Mouse (Mus musculus): ENCODE results near the gene Plod3. TPM values are rescaled to one million over a fixed set of nuclear protein-coding genes. Genes with fewer than 3 reads are reported as not detected.

Plod3 gene
- total RNA-seq (2023) = 13.6 TPM

GRCm38 (mm10) chr5:136986695-136987137 lies at the start of gene Plod3:
Gene Plod3, plus strand, starts transcription at chr5:136987019.

GRCm38 (mm10) chr5:136953015-136953414 lies 33.8 kb upstream of the Plod3 start, which contains the start of gene Fis1:
Gene Fis1, plus strand, starts transcription at chr5:136953275.

GRCm38 (mm10) chr5:136966331-136966730 lies 20.5 kb upstream of the Plod3 start, which contains the start of gene Cldn15:
Gene Cldn15, plus strand, starts transcription at chr5:136966616.

GRCm38 (mm10) chr5:136987934-136988271 lies 1.1 kb downstream of the Plod3 start, which contains the start of gene Znhit1:
Gene Znhit1, minus strand, starts transcription at chr5:136988021.

GRCm38 (mm10) chr5:137026092-137026491 lies 39.3 kb downstream of the Plod3 start, which contains the start of gene Vgf:
Gene Vgf, plus strand, starts transcription at chr5:137026392.

GRCm38 (mm10) chr5:137045402-137046323 lies 58.8 kb downstream of the Plod3 start, which contains the start of gene Ap1s1:
Gene Ap1s1, minus strand, starts transcription at chr5:137046135.

Other genes with a start within 250 kb of the Plod3 start
- gene Col26a1, start 103.8 kb upstream of the Plod3 start, total RNA-seq (2023) = not detected
- 3.7 TPM for gene Ift22, start 78.9 kb upstream of the Plod3 start, total RNA-seq (2023)
- 119 TPM for gene Fis1, start 33.7 kb upstream of the Plod3 start, total RNA-seq (2023)
- 0.28 TPM for gene Cldn15, start 20.4 kb upstream of the Plod3 start, total RNA-seq (2023)
- gene Znhit1, start 1.0 kb downstream of the Plod3 start, total RNA-seq (2023) = 22.6 TPM
- not detected for gene Vgf, start 39.4 kb downstream of the Plod3 start, total RNA-seq (2023)
- 25.9 TPM for gene Ap1s1, start 59.1 kb downstream of the Plod3 start, total RNA-seq (2023)
- gene Serpine1, start 85.2 kb downstream of the Plod3 start, total RNA-seq (2023) = not detected
- 87.5 TPM for gene Trim56, start 129.2 kb downstream of the Plod3 start, total RNA-seq (2023)
- not detected for gene Muc3, start 162.3 kb downstream of the Plod3 start, total RNA-seq (2023)
- 3.5 TPM for gene Muc3a, start 225.4 kb downstream of the Plod3 start, total RNA-seq (2023)

All from CD8-positive naive resting alpha-beta T cell, adult 57 days (primary cell).